Mouse (Mus musculus): Measurements from ENCODE around the gene Cdc42ep4.

Cdc42ep4 gene

DNA sequence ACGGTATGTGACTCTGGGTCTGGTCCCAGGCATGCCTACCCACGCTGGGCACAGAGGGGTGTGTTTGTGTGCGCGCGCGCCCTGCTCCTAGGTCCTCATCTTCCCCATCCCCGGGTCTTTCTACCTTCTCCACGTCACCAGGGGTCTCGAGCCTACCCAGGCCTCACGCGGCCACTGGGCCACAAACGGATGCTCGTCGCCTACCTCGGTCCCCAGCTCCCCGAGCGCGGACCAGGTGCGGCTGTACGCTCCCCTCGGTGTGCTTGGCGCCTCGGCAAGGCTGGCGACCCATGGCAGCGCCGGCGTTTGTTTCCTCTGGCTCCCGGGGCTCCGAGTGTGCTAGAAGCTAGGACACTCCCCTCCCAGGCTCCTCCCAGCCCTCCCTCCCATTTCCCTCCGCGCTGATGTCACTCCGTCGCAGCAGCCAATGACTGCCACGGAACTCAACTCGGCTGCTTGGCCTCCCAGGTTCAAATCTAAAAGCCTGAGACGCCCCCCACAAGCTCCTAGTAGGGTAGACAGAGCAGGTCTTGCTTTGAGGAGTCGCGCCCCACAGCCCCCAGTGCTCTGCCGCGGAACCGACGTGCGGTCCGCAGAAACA is at the start of gene Cdc42ep4:
Gene Cdc42ep4, minus strand, starts transcription at position 398 of the 601 bp plus-strand sequence.
- DNase-seq (ENCODE audit: low spot score in 2 of 2) = peak; percentile 71 to 81

DNA sequence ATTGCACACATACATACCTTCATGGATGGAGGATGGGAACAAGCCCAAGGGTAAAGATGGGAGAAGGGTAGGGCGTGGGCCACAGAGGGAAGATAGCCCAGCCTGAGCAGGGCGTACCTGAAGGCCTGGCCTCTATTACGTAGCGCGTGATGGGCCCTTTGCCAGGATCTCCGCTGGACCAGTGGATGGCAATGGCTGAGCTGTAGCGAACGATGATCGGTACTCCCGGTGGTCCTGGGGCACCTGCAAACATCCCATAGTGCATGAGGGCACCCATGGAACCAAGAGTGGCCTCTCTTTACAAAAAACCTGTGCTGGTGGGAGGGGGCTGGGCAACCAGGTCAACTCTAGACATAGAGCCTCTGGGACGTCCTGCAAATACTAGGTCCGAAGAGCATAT is 48.3 kb upstream of the Cdc42ep4 start:
- no peak for DNase-seq (ENCODE audit: low spot score in 2 of 2)

DNA sequence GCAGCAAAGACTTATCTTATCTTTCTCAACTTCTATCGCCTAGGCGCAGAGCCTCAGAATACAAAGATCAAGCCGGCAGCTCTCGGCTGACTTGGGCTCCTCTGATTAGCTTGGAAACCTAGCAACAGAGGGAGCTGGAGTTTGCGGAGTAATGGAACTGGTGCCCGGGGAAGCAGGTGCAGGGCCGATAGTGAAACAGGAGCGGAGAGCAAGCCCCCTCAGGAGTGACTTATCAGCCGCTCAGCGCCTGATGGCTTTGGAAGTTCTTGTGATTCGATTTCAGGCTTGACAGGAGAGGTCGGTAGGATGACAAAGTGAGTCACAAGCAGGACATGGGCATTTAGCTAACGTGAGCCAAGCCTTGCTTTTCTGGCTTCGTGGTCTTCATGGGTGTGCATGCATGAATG is 47.4 kb upstream of the Cdc42ep4 start:
- no peak for DNase-seq (ENCODE audit: low spot score in 2 of 2)

DNA sequence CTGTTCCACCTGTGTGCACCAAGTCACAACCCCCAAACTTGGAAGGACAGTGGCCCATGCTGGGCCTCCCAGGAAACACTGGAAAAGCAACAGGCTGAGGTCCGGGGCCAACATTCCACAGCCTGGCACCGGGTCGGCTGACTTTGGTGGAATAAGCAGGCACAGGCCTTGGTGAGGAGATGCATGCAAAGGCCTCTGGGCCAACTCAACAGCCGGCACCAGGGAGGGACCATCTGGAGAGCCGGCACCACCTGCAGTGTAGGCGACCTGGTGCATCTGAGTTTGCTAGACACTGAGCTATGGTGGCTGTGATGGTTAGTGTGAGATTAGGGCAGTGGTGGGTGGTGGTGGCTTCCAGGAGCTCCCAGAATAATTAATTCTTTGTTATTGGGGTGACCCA is 46.3 kb upstream of the Cdc42ep4 start:
- no peak for DNase-seq (ENCODE audit: low spot score in 2 of 2)

DNA sequence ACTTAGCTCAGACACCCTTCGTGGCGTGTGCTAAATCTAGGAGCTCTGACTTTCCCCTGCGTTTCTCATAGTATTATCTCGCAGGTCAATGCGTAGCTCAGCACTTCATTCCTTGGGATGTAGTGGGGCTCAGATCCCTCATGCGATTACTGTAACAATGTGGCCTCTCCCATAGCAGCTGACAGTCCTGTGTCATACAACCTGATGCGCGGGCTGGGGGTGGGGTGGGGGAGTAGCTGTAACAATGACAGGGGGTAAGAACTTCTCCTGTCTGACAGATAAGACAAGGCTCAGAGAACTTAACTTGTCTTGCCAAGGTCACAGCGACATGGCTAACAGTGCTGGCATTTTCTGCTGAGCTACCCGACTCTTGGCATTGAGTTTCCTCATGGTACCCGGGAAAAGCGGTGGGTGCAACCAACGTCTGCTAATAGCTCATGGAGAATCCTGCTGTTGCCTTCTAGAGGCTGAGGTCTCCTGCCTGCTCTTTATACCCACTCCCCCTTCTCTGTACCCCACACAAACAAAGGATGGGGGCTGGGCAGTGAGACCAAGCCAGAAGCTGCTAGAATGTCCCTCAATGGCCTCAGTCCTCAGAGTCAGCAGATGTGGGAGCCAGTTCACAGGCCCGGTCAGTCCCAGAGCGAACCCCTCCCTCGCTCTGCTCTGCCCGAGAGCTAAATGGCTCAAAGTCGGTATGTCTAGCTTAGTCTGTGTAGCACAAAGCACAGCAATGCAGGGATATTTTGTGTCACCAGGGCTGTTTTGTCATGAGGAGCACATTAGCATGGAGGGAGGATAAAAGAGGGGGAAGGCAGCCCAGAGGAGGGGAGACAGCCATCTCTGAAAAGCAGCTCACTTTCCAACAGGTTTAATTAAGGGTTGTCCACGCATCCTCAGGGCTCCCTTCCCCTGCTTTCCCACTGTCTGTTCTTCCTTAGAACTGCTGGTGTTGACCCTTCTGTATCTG is 45.6 kb upstream of the Cdc42ep4 start:
- DNase-seq (ENCODE audit: low spot score in 2 of 2) = no peak

DNA sequence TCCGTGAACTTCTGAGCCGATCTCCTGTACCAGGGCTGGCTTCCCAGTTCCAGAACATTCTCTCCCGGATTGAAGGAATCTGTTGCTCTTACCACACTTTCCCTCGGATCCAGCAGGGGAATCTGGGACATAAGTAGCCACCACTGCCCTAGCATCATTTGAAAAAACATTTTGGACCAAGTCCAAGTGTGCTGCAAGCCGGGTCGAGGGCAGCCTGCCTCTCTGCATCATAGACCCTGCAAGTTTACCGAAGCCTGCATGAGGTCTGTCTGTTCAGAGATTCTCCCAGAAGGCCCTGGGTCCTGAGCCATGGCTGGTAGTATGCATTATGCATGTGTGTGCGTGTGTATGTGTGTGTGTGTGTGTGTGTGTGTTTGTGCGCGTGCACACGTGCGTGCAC is 44.2 kb upstream of the Cdc42ep4 start:
- DNase-seq (ENCODE audit: low spot score in 2 of 2) = no peak

DNA sequence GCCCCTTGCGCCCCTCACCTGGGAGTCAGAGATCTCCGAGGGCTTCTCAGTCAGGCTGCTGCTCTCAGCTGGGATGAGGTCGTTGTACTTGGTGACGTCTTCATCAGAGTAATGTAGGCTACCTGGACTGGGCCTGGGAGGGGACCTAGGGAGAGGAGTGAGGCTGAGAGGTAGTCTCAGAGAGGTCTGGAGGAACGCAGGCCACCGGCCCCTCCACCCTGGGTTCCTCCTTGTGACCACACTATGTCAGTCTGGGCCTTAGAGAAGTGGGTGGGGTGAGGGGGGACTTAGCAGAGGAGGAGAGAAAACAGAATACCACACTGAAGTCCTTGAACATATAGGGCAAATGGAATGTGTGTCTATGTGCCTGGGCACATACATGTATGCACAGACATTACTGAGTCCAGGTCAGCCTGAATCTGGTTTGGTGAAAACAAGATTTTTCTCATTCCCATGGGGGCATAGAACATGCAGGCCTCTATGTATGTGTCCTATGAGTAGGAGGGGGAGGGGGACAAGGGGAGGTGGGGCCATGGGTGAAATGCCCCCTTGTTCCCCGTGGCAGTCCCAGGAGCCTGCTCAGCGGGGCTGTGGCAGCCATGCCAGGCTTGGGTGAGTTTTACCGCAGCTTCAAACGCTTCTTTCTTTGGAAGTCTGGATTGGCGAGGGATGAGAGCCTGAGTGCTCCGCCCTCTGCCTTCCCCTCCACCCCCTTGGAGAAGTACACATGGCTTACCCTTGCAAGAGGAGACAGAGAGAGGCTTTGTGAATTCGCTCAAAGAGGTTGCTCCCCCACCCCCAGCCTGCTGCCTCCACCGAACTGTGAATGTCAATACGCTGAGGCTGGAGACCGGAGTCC is 39.9 kb upstream of the Cdc42ep4 start:
- no peak for DNase-seq (ENCODE audit: low spot score in 2 of 2)

DNA sequence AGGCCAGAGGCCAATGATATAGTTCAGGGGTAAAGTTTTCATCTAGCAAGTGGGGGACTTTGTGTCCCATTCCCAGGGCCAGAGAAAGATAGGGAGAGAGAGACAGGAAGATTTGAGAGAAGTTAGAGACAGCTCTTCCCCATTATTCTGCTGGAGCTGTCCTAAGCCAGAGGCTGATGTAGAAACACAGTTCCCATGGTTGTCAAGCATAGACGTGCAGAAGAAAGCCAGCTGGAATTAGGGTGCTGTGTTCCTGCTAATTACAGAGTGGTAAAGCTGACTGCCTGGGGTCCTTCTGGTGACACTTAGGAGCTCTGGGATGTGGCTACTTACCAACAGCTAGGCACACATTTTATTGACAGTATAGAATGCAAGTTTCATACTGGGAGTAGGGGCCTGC is 37.4 kb upstream of the Cdc42ep4 start:
- DNase-seq (ENCODE audit: low spot score in 2 of 2) = no peak

DNA sequence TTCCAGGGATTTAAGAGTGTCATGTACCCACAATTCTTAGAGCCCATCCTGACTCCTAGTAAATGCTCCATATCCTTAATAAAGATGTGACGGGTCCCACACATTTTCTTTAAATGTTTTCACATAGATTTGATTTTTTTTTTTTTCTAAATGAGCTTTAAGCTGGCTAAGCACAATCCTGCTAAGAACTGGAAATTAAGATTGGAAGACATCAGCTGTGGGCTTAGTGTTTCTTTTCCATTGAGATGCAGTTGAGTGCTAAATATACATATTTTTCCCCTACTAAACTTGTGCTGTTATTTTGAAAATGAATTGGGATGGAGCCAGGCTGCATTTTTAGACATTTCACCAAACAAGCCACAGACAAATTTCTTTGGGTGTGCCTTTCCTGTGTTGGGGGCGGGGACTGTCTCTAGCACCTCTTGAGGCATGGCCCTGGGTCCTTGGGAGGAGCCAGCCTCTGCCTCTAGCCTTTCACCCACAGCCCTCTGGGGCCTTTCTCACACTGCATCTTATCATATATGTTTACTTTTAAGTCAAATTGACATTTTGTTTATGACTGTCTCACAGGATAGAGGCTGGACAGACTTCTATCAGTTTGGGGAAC is 36.6 kb upstream of the Cdc42ep4 start:
- no peak for DNase-seq (ENCODE audit: low spot score in 2 of 2)

DNA sequence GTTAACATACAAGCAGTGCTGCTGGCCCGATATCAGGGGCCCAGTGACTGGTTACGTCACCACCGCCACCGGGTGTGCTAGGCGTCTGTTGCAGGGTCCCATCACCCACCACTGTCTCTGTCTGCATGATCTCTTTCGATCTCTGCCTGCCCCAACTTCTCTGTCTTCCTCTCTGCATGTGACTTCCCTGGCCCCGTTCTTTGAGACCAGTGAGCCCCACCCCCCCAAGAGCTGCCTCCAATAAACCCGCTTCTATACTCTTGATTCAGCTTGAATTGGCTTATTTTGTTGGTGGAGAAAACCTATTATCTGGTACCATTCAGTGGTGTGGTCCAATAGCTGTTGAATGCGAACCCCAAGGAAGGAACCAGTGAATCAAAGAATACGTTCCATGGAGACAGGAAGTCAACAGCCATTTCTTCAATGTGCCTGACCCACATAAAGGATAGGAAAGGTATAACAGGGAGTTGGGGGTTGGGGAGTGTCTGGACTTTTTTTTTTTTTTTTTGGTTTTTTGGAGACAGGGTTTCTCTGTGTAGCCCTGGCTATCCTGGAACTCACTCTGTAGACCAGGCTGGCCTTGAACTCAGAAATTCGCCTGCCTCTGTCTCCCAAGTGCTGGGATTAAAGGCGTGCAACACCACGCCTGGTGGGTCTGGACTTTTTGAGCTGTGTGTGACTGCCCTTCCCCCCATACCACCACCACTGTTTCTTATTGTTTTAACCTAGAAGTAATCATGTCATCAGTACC is 35.9 kb upstream of the Cdc42ep4 start:
- DNase-seq (ENCODE audit: low spot score in 2 of 2) = no peak

DNA sequence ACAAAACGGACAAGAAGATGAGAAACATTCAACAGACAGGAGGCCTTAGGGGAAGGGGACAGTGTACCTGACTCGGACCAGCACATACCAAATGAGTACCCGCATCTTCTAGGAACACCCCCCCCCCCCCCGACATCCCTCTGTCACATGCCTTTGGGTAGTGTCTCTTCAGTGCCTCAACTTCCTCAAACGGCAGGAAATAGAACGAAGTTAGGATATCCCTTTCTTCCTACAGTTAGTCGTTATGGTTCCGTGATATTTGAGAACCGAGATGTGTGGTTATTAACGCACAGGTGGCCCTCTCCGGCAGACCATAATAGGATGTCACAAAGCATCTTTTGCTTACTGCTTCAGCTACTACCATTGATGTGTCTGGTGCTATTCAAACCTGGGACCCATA is 35.3 kb upstream of the Cdc42ep4 start:
- no peak for DNase-seq (ENCODE audit: low spot score in 2 of 2)

DNA sequence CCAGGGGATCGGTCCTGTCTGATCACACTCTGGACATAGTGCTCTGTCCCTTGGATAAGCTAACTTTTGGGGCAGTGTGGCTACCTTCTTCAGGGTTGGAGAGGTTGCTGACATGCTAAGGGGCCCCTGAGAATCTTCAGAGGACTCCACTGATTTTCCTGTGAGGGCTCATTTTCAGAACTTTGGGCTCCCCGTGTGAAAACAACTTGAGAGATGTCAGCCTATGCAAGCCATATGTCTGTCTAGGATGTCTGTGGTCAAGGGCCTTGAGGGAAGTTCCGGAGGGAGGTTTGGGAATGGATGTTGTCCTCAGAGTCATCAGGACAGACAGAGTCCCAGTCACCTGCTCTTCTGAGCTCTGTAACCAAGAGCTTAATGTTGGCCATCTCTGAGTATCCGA is 34.7 kb upstream of the Cdc42ep4 start:
- DNase-seq (ENCODE audit: low spot score in 2 of 2) = no peak

DNA sequence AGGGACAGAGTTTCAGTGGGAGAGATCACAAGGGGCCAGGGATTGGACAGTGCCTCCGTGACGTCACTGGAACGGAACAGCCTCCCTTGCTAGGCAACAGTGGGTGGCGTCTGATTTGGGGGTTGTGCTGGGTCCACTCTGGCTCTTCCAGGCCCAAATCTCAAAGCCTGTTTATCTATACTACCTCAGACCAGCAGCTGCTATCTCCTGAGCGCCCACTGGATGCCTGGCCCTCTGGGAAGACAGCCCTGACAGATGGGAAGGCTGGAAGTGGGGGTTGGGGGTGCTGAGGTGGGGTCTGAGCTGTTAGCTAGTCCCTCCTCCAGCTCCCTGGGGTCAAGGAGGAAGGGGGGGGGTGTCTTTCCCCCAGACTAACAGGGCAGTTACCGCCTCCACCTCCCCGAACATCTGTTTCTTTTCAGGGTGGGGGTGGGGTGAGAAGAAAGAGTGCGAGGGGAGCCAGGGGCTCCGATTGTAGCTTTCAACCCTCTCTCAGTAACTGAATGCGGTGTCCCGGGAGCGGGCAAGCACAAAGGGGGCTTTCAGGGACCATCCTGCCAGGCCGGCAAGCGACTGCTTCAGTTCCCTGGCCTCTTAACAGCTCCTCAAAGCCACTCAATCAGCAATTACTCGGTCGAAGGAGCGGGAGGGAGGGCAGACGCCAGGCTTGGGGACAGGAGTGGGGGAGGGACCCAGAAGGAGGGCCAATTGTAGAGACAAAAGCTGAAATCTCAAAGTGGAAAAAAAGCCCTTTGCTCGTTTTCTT is 33.9 kb upstream of the Cdc42ep4 start:
- DNase-seq (ENCODE audit: low spot score in 2 of 2) = peak in 1 of 2 experiments; percentile 10

DNA sequence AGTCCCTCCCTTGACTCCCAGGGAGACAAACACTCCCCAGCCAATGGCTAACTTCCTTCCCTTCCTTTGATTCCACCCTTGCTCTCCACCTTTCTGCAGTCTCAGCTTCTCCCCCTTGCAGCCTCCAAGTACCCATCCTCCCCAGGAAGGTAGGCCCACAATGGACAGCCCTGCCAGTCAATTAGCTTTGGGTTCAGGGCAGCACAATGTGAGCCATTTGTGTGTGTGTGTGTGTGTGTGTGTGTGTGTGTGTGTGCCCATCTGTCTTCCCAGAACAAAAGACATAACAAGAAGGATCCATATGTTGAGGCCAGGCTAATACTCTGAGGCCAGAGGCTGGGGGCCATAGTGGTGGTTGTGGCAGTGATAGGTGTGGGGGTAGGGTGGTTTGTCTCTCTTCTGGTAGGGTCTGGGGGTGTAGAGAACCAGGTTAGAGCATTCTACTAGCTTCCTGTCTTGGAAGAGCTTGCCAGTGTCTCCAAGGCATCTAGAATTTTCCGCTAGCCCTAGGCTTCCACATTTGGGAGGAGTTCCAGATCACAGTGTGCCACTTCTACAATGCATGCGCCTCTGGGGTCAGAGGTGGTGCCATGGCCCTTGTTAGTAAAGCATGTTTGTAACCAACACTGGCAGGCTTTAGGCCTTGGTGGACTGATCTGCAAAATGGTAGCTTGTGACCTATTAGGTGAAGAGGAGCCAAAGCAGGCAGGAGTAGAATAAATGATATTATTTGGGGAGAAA is 33.1 kb upstream of the Cdc42ep4 start:
- no peak for DNase-seq (ENCODE audit: low spot score in 2 of 2)

DNA sequence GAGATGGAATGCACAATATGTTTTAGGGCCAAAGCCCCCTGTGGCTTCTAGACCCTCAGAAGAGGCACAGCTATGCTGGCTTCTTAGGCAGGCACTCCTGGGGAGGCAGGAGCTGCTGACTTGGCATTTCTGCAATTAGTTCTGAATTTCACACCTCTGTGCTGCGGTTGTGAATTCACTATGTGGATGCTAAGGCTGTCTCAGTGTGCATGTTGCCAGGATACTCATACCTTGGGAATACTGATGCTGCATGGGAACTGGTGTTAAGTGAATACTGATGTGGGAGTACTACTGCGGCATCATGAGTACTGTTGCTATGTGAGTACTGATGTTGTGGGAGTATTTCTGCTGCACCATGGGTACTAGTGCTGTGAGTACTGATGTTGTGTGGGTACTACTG is 30.8 kb upstream of the Cdc42ep4 start:
- DNase-seq (ENCODE audit: low spot score in 2 of 2) = no peak

DNA sequence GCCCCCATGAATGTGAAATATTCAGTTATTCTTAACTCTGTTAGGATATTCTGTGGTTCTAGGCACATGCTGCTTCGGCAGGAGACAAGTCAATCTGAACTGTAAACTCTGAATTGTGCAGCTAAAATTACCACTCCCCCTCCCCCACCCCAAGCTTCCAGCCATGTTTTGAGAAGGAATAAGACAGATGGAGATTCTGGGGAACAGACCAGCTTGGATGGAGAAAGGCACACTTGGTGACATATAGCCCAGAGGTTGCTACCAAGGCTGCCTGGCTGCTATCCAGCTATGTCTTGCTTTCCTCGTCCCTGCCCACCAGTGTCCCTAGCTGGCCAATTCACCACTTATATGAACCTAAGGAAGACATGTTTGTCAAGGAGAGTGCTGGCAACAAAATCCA is 30.3 kb upstream of the Cdc42ep4 start:
- DNase-seq (ENCODE audit: low spot score in 2 of 2) = no peak

DNA sequence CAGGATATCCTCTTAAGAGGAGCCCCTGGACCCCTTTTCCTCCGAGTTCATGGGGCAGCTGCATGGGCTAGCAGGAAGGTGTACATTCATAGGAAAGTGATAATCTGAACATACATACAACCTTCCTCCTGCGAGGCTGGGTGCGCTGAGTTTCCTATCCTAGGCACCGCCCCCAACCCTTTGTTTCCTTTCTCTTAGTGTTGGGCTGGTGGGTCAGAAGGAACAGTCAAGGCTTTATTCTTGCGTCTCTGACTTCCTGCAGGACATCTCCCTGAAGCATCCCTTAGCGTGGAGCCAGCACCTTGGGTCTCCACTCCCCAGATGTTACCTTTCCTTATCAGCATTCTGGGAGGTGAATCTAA is 28.0 kb upstream of the Cdc42ep4 start:
- DNase-seq (ENCODE audit: low spot score in 2 of 2) = no peak

DNA sequence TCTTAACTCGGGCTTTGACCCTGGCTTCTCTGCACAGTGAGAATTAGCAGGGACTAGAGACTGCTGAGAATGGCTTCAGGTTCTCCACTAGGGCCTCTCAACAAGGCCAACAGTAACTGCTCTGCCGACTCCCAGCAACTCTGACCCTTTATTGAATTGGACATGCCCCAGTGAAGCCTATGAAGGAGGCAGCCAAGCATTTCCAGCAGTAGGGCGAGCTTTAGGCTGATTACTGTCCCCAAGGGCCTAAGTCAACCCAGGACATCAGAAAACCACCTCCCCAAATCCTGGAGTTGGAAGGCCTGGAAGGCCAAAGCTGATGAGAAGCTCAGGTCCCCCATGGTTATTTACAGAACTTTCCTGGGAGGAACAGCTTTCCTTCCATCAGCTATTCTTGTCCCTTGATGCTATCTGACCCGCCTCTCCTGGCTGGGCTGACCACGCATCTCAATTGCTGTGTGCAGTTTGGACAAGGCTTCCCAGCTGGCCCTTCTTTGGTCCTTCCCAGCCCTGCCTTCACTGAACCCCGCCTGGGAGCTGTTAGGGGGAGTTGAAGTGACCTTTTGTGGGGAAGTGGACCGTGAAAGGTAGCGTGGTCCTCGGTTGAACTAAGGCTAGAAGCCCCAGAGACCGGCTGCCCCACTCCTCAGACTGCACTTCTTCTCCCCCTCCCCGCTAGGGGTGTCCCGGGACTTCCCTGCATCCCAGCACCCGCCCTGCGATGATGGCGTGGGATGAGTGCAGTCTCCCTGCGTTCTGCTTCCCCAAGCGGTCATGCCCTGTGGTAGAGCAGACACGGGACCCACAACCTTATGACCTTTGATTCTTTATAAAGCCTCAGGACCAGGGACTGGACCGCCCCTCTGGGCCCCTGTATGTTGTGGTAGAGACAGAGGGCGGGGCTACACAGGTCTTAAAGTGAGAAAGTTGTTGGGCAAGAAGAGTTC is 27.3 kb upstream of the Cdc42ep4 start:
- DNase-seq (ENCODE audit: low spot score in 2 of 2) = peak in 1 of 2 experiments; percentile 32

Measured in urinary bladder, postnatal 36 days (tissue).